Mouse (Mus musculus) ES-Bruce4 (cell line): ENCODE data around the gene Slc45a1.

Experiments used
- CTCF ChIP-seq: IDR thresholded peaks from one replicate; pipeline ENCODE4 v1.8.1; 2011; ENCODE audit warnings: low read depth, low read length
- POLR2A ChIP-seq: IDR thresholded peaks from one replicate; pipeline ENCODE4 v1.8.1; 2011; ENCODE audit warnings: low read length; ENCODE audit not compliant: insufficient read depth

GRCm38 (mm10) chr4:150625951-150626732, 25.8 kb downstream of the Slc45a1 start:
- no peak for TF ChIP-seq POLR2A
- TF ChIP-seq CTCF = peak; percentile 90
